Mouse (Mus musculus): ENCODE measurements at regions not wholly inside any gene's neighbourhood (a gene's known extent, or its start where the extent isn't known, plus 50 kb on each side); places are given as distances from the start of the nearest gene placed in this dataset.
A peak's percentile ranks its signal among the peaks of the same experiment; 100 is the strongest.

GRCm38 (mm10) chr8:112411968-112412367, 157.9 kb upstream of the Cntnap4 start:
- TF ChIP-seq CTCF (IDR thresholded peaks at IDR 0.05 in 2 of 3, conservative IDR thresholded peaks at IDR 0.05 in 1 of 3; ENCODE audit: control insufficient read depth in 1 of 3, insufficient read depth in 1 of 3, low read depth in 2 of 3, low read length in 3 of 3, poor library complexity in 1 of 3, severe bottlenecking in 1 of 3): peak; percentile 1 to 21 (median 12); a peak in 1 of 6 replicates
- no peak for TF ChIP-seq E2F4 (IDR thresholded peaks at IDR 0.05; ENCODE audit: borderline replicate concordance, low read depth, low read length)
- no peak for TF ChIP-seq GATA1 (IDR thresholded peaks at IDR 0.05; ENCODE audit: low read depth, low read length)
- no peak for TF ChIP-seq NELFE (IDR thresholded peaks at IDR 0.05; ENCODE audit: low read depth, low read length)
- TF ChIP-seq GABPA (IDR thresholded peaks at IDR 0.05; ENCODE audit: low read depth, low read length): no peak
